Mouse (Mus musculus) lung, postnatal 14 days (tissue): ENCODE data around the gene Padi3.

Experiments
- DNase-seq: peaks from one replicate; pipeline ENCODE4 v3.0.0; 2021

Padi3 gene

DNA sequence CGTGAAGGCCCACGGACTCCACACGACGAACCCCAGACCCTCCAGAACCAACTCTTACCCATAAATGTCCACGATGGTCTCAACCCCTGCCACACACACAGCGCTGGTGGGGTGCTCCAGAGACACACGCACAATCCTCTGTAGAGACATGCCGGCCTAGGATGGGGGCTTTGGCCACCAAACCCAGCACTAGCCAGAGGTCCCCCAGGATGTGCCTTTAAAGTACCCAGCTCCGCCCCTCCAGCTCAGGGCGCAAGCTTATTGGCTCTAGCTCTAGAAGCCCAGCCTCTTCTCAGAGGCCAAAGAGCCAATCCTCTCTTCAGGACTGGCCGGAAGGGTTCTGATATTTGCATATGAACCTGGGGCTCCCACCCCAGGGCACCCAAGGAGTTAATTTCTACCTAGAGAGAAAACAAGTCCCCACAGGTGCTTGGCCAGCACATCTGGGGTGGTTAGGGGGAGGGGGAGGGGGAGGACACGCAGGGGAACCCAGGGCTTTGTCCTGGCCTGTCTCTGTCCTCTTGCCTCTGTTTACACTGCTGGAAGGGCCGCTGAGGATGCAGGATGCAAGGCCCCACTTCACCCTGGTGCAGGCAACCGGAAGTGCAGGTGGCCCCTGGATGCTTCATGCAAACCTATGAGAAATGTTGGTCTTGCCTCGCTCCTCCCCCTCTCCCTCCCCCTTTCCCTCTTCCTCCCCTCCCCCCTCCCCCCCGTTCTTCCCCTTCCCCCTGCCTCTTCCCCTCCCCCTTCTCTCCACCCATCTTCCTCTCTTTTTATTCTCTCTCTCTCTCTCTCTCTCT, at the start of gene Padi3:
TSS of gene Padi3 (minus strand) at position 191 of the 803 bp plus-strand sequence.
- DNase-seq = no peak

DNA sequence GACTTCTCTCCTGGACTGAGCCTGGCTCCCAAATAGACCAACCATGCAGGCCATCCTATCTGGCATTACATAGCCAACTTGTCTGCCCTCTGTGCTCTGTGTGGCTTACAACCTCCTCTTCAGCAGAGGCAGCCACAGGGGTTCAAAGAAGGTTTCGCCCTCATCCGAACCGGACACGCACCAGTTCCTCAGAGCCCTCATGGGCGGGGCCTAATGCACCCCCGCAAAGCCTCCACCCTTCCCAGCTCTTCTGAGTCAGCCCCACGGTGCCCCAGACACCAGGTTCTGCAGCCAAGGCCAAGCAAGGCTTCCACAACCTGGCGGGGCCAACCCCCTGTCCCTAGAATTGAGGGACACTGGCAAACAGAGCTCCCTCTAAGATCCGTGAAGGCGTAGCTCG, 48.8 kb upstream of the Padi3 start:
- DNase-seq = no peak

DNA sequence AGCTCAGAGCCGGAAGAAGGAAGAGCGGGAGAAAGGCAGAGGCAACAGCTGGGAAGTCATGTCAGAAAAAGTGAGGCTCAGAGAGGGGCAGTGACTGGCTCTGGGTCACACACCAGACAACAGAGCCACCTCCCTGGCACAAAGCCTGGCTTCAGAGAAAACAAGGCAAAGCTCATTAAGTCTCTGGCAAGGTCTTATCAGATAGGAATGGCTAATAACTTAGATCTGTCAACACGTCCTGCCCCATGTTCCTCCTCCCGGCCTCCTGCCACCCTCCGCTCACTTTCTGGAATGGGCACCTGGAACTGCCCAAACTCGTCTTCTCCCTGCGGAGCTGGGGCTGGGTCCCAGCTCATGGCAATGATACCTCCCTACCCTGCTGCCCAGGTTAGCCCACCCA, 47.4 kb upstream of the Padi3 start:
- no peak for DNase-seq

- no peak for DNase-seq
Measured at GRCm38 (mm10) chr4:140857041-140857440, 46.6 kb upstream of the Padi3 start.

DNA sequence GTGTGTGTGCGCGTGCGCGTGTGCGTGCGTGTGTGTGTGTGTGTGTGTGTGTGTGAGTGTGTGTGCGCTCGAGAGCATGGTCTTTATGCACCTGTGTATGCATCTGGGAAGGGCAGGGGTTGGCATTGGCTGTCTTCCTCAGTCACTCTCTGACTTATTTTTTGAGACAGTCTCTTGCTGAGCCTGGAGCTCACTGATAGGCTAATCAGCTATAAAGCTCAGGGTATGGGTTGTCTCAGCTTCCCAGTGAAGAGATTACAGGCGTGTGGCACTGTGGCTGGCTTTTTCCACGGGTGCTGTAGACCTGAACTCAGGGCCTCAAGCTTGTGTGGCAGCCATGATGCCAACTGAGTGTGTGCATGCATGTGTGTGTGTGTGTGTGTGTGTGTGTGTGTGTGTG, 44.7 kb upstream of the Padi3 start:
- no peak for DNase-seq

GRCm38 (mm10) chr4:140854455-140854864, 44.0 kb upstream of the Padi3 start:
- no peak for DNase-seq

- DNase-seq = no peak
Measured at GRCm38 (mm10) chr4:140853626-140854025, 43.2 kb upstream of the Padi3 start.

- no peak for DNase-seq
Measured at GRCm38 (mm10) chr4:140849310-140849709, 38.9 kb upstream of the Padi3 start.

- DNase-seq = no peak
Measured at GRCm38 (mm10) chr4:140845666-140846065, 35.2 kb upstream of the Padi3 start, which contains the start of gene Padi1. TSS of gene Padi1 (minus strand) at chr4:140845778.

- DNase-seq = peak; percentile 28
Measured at GRCm38 (mm10) chr4:140844991-140845390, 34.5 kb upstream of the Padi3 start.

- DNase-seq = no peak
Measured at GRCm38 (mm10) chr4:140843670-140844280, 33.3 kb upstream of the Padi3 start.

GRCm38 (mm10) chr4:140842909-140843308, 32.5 kb upstream of the Padi3 start:
- no peak for DNase-seq

DNA sequence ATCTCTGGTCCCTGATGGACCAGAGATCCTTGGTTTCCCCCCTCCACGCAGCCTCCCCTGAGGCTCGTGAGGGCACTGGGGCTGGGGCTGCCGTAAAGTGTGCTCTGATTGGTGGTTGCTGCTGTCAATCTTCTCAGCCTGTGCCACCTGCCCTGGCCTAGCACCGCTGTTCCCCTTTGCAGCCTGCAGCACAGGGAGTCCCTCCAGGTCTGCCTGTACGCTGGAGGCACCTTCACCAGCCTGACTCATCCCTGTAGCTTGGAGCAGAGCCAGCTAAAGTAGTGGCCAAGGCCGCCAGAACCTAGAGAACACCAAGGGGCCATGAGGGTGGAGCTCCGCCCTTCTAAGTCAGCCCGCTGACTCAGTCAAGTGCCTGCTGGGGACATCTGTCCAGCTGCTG, 27.4 kb upstream of the Padi3 start:
- DNase-seq = no peak

- DNase-seq = no peak
Measured at GRCm38 (mm10) chr4:140836208-140836866, 25.9 kb upstream of the Padi3 start.

DNA sequence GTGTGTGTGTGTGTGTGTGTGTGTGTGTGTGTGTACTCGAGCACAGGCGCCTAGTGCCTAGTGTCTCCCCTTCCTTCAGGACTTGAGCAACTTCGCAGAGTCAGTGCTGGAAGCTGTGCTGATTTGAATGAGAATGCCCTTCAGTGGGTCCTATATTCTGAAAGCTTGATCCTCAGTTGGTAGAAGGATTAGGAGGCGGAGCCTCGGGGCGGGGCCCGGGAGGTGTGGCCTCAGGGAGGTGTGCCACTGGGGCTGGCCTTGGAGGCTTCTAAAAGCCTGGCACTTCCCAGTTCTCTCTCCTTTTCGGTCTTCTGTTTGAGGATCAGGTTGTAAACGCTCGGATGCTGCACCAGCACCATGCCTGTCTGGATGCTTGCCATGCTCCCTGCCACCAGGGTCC, 25.2 kb upstream of the Padi3 start:
- peak; percentile 12 for DNase-seq

DNA sequence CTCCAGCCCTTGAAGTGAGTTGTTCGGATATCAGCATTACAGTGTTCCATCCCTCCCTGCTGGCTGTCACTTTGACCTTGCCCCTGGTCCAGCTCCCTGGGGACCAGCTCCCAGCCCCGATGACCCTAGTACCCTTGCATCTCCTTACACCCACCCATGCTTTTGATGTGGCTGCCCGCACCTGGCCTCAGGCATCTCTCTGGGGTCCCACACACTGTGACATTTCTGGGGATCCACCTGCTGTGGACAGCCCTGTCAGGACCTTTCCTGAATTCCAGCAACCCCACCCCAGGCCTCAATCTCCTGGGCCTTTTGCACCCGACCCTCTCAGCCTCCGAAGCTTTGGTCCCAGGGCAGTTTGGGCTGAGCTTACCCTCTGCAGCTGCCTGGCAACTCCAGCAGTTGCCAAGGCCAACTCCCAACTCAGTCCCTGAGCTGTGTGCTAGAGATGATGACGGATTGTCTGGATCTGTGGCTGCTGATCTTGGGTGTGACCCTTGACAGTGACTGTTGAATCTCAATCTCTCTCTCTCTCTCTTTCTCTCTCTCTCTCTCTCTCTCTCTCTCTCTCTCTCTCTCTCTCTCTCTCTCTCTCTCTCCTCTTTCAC, 24.0 kb upstream of the Padi3 start:
- no peak for DNase-seq

GRCm38 (mm10) chr4:140832821-140833220, 22.4 kb upstream of the Padi3 start:
- no peak for DNase-seq

- no peak for DNase-seq
Measured at GRCm38 (mm10) chr4:140831808-140832207, 21.4 kb upstream of the Padi3 start.

DNA sequence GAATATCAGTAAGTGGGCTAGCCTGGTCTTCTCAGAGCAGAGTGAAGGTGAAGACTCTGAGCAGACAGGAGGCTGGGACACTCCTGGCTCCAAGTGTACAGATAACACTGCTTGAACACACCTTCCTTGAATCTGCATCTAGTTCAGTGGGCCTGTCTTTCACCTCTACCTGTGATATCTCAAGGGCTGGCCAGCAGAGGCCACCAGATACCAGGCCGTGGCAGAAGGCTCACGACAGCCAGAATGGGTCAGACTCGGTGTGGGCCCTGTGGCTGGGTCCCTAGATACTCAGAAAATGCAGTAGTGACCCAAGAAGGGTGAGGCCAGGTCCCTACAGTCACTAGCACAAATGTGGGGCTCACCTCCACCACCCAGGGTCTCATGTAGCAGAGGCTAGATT, 16.8 kb upstream of the Padi3 start:
- no peak for DNase-seq

DNA sequence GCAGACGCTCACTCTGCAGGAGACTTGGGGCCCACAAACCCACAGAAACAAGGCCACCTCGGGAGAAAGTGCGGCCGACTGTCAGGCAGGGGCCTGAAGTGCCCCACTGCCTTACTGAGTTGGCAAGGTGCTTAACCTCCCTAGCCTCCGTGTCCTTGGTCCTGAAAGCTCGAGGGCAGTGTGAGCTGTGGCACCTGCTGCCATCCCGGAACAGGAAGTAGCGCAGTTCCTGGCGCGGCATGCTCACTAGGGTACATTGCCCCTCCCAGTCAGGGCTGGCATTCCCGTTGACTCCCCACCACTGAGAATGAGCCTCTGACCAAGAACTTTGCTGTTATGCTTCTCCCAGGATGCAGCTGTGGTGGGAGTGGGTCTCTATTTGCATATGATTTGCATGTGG, 15.5 kb upstream of the Padi3 start:
- no peak for DNase-seq

DNA sequence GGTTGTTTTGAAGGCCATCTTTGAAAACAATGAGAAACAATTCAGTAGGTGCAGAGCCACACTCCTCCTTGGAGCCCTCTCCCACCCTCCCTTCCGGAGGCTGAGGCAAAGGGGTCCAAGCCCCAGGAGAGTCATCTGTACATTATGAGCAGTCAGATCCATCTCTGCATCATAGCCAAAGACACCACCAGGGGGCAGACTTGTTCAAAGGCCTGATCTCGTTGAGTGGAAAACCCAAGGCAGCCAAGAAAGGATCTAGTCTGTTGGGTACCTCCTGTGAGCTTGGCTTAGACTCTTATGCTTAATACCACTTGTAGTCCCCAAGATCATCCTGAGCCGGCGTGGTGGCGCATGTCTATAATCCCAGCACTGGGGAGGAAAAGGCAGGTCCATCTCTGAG, 11.5 kb upstream of the Padi3 start:
- DNase-seq = peak; percentile 60

GRCm38 (mm10) chr4:140817413-140817812, 7.0 kb upstream of the Padi3 start:
- DNase-seq = no peak
